8 mouse cellular contexts compared by ENCODE assay signal in genomic region chr7:19572926-19573775, GRCm38 (mm10). TPM values are rescaled to one million over a fixed set of nuclear protein-coding genes. Genes with fewer than 3 reads are reported as not detected.
DNase-seq lines count a peak whose midpoint lies in the region; ATAC-seq and TF ChIP-seq lines count a peak whose summit lies in the region.

No protein-coding gene starts in this region.

- POLR2A ChIA-PET in Patski (lab: Charles Lee) = interaction anchor here (0.7 to 2.8 kb wide), 2 partner anchors 10 to 11 kb away, joined by 3 to 10 read pairs; partner anchors contain the start of gene Ppp1r37

- peak overlapping the region; percentile 74 for H3K27ac ChIP-seq in hindbrain, embryonic 15.5 days (replicated peaks)
- H3K27ac ChIP-seq in left cerebral cortex, adult 2 months = peak overlapping the region; percentile 79

- H3K36me3 ChIP-seq in hindbrain, embryonic 15.5 days = peaks cover 4% of the 10 kb centered on the region; the same call in 1 of the 2 replicates

- peak overlapping the region; percentile 87 for H3K4me2 ChIP-seq in hindbrain, embryonic 15.5 days

- H3K27me3 ChIP-seq in Patski = no peaks in the 10 kb centered on the region
- peaks cover 28% of the 10 kb centered on the region for H3K27me3 ChIP-seq in hindbrain, embryonic 15.5 days

- under 1% methylated on average over 53 of the region's 53 CpGs for WGBS in hindbrain, embryonic 15.5 days

- intact Hi-C loops in left cerebral cortex, adult 2 months (cut with DNase I) = loop anchor here (5.0 kb wide), 1 partner anchor 166 kb away; no protein-coding TSS in a partner anchor

- in situ Hi-C loops in Patski (cut with MboI; ENCODE audit: low pct_unique_long_range_greater_than_20kb) = loop anchor here (5.0 kb wide), 1 partner anchor 66 kb away; the partner anchor contains the start of genes Bloc1s3 and Trappc6a

- no peak for TF ChIP-seq CTCF in Patski (IDR thresholded peaks at IDR 0.05)
- TF ChIP-seq CTCF in left cerebral cortex, adult 2 months (IDR thresholded peaks at IDR 0.05) = no peak; the same call in none of the 2 replicates

- ATAC-seq in Patski = peak; percentile 66
- ATAC-seq in hindbrain, embryonic 15.5 days (ENCODE audit: low FRiP score, low read depth) = peak; percentile 85
- ATAC-seq in megakaryocyte, adult 5-6 weeks (ENCODE audit: poor library complexity, severe bottlenecking) = peak; percentile 70

- H3K9ac ChIP-seq in hindbrain, embryonic 15.5 days = peak overlapping the region; percentile 78

- CTCF ChIA-PET in Patski (lab: Charles Lee) = interaction anchor here (1.1 kb wide), 1 partner anchor 16 kb away, joined by 7 read pairs; no protein-coding TSS in a partner anchor

- H3K4me1 ChIP-seq in hindbrain, embryonic 15.5 days (replicated peaks) = peaks cover 37% of the 10 kb centered on the region

- no peak for DNase-seq in Patski (ENCODE audit: low read depth, low spot score)
- DNase-seq in cerebellum, postnatal 14 days = peak; percentile 87
- peak; percentile 67 to 71 for DNase-seq in frontal cortex, postnatal 36 days (ENCODE audit: low spot score in 2 of 2)
- DNase-seq in left cerebral cortex, adult 2 months (ENCODE audit: extremely low spot score in 1 of 2, low spot score in 2 of 2) = peak; percentile 71 to 80
- DNase-seq in right cerebral cortex, adult 18-20 months = peak; percentile 74
- peak; percentile 39 for DNase-seq in urinary bladder, postnatal 10 days (ENCODE audit: low spot score)

- peak overlapping the region; percentile 77 for H3K4me3 ChIP-seq in hindbrain, embryonic 15.5 days
- H3K4me3 ChIP-seq in left cerebral cortex, adult 2 months = peak overlapping the region; percentile 86

- H3K9me3 ChIP-seq in hindbrain, embryonic 15.5 days = no peaks in the 10 kb centered on the region

RNA-seq across cellular contexts. Expression of gene Zfp296, which starts 3.9 kb away (rescaled TPM):
- 0.23 TPM for polyA plus RNA-seq in Patski (2021)
- polyA plus RNA-seq in hindbrain, embryonic 15.5 days (2015; fragmentation: Nextera tagmentation; extraction: Ambion mirVana) = 0.19 and 0.47 TPM in 2 replicates
- 1 to 10 TPM; 1.5 to 2.0 TPM for total RNA-seq in left cerebral cortex, adult 2 months (2021)
- 4.5 and 5.4 TPM in 2 replicates for total RNA-seq in megakaryocyte, adult 5-6 weeks (2015)
- 3.2 and 4.8 TPM in 2 replicates for total RNA-seq in megakaryocyte, adult 5-6 weeks (2017)

RNA-seq across cellular contexts. Expression of gene Gemin7, which starts 4.2 kb away (rescaled TPM):
- polyA plus RNA-seq in Patski (2021) = 89.6 TPM
- 152 TPM in 2 replicates for polyA plus RNA-seq in hindbrain, embryonic 15.5 days (2015; fragmentation: Nextera tagmentation; extraction: Ambion mirVana)
- 10 to 100 TPM; 50.1 to 50.8 TPM for total RNA-seq in left cerebral cortex, adult 2 months (2021)
- total RNA-seq in megakaryocyte, adult 5-6 weeks (2015) = 78.2 and 107 TPM in 2 replicates
- 39.9 and 49.3 TPM in 2 replicates for total RNA-seq in megakaryocyte, adult 5-6 weeks (2017)

RNA-seq across cellular contexts. Expression of gene Ppp1r37, which starts 10.3 kb away (rescaled TPM):
- 65.5 TPM for polyA plus RNA-seq in Patski (2021)
- polyA plus RNA-seq in hindbrain, embryonic 15.5 days (2015; fragmentation: Nextera tagmentation; extraction: Ambion mirVana) = 42.5 and 46.6 TPM in 2 replicates
- 100 to 1,000 TPM; 148 to 150 TPM for total RNA-seq in left cerebral cortex, adult 2 months (2021)
- 10.4 and 13.1 TPM in 2 replicates for total RNA-seq in megakaryocyte, adult 5-6 weeks (2015)
- total RNA-seq in megakaryocyte, adult 5-6 weeks (2017) = 14.1 and 14.3 TPM in 2 replicates

RNA-seq across cellular contexts. Expression of gene Clasrp, which starts 31.1 kb away (rescaled TPM):
- polyA plus RNA-seq in Patski (2021) = 50.7 TPM
- 56.0 and 60.7 TPM in 2 replicates for polyA plus RNA-seq in hindbrain, embryonic 15.5 days (2015; fragmentation: Nextera tagmentation; extraction: Ambion mirVana)
- total RNA-seq in left cerebral cortex, adult 2 months (2021) = 10 to 100 TPM; 92.7 to 98.3 TPM
- 15.8 and 23.4 TPM in 2 replicates for total RNA-seq in megakaryocyte, adult 5-6 weeks (2015)
- total RNA-seq in megakaryocyte, adult 5-6 weeks (2017) = 28.8 and 32.6 TPM in 2 replicates

RNA-seq across cellular contexts. Expression of gene Nkpd1, which starts 55.5 kb away (rescaled TPM):
- polyA plus RNA-seq in Patski (2021) = 0.15 TPM
- 1.1 and 1.2 TPM in 2 replicates for polyA plus RNA-seq in hindbrain, embryonic 15.5 days (2015; fragmentation: Nextera tagmentation; extraction: Ambion mirVana)
- under 1 TPM; 0.44 to 0.84 TPM for total RNA-seq in left cerebral cortex, adult 2 months (2021)
- total RNA-seq in megakaryocyte, adult 5-6 weeks (2015) = 0.23 TPM in 1 of 2 replicates, not detected in the other
- total RNA-seq in megakaryocyte, adult 5-6 weeks (2017) = not detected in 2 replicates

Comparison
In these comparisons a context has a peak if more than half of its experiments do, and no peak if none do; other contexts are left out.
1. RNA of gene Ppp1r37, which starts 10.3 kb away (total RNA-seq): 148 to 150 TPM in left cerebral cortex, adult 2 months; 10.4 to 14.3 TPM in megakaryocyte, adult 5-6 weeks; every median in the first group is over 4 times any median in the second.
2. Peak in every context shown above with its lines, with median percentiles within 50 percentile points of each other: ATAC-seq.